Mouse (Mus musculus) forebrain, embryonic 11.5 days (tissue): ENCODE results near the gene Slc35f3. TPM values are rescaled to one million over a fixed set of nuclear protein-coding genes. Genes with fewer than 3 reads are reported as not detected.

Experiments
- ATAC-seq: fragments of 200-750 bp; cut with Nextera tagmentation; replicated peaks from 2 replicates; pipeline ENCODE4 v1.8.0; 2017; ENCODE audit warnings: moderate TSS enrichment; ENCODE audit not compliant: low FRiP score
- DNase-seq: peaks from one replicate; pipeline ENCODE4 v3.0.0-alpha.2; 2017; ENCODE audit warnings: low spot score
- H3K27ac ChIP-seq: fragments of 300-500 bp; sonication (generic); 2 replicates; pipeline ENCODE4 v1.5.1; 2014; ENCODE audit warnings: low read depth, low read length
- H3K27me3 ChIP-seq: fragments of 300-500 bp; sonication (generic); 2 replicates; pipeline ENCODE4 v1.6.1; 2014; ENCODE audit warnings: mild to moderate bottlenecking, low read length, mixed read lengths; ENCODE audit not compliant: control insufficient read depth, insufficient read depth
- H3K36me3 ChIP-seq: fragments of 300-500 bp; sonication (generic); 2 replicates; pipeline ENCODE4 v1.6.1; 2014; ENCODE audit warnings: mild to moderate bottlenecking, low read length, moderate library complexity, mixed read lengths; ENCODE audit not compliant: control insufficient read depth, insufficient read depth
- H3K4me1 ChIP-seq: fragments of 300-500 bp; sonication (generic); replicated peaks from 2 replicates; pipeline ENCODE4 v1.6.1; 2014; ENCODE audit warnings: low read length, mixed read lengths; ENCODE audit not compliant: control insufficient read depth, insufficient read depth
- H3K4me2 ChIP-seq: fragments of 300-500 bp; sonication (generic); 2 replicates; pipeline ENCODE4 v1.6.1; 2014; ENCODE audit warnings: low read depth, mild to moderate bottlenecking, low read length, moderate library complexity, mixed read lengths; ENCODE audit not compliant: severe bottlenecking
- H3K4me3 ChIP-seq: fragments of 300-500 bp; sonication (generic); 2 replicates; pipeline ENCODE4 v1.5.1; 2014; ENCODE audit warnings: low read depth, low read length
- H3K9ac ChIP-seq: fragments of 300-500 bp; sonication (generic); 2 replicates; pipeline ENCODE4 v1.6.1; 2014; ENCODE audit warnings: low read length
- H3K9me3 ChIP-seq: fragments of 300-500 bp; sonication (generic); 2 replicates; pipeline ENCODE4 v1.6.1; 2016; ENCODE audit warnings: low read length, mixed read lengths; ENCODE audit not compliant: control insufficient read depth
- WGBS: fragments of 180-500 bp; shearing (Covaris S2); extraction: QIAGEN DNeasy Blood & Tissue Kit; methylation state at CpG from one replicate; pipeline ENCODE4 v1.1.7; 2014; 5-methylcytosine and 5-hydroxymethylcytosine counted together
- polyA plus RNA-seq: library from polyadenylated mRNA; unstranded; fragments of >200 nt; fragmentation: Nextera tagmentation; extraction: Ambion mirVana; gene quantifications from 2 replicates; pipeline ENCODE4 v1.2.1, GENCODE M21; 2014

The Slc35f3 gene
- polyA plus RNA-seq, 1 experiment from 2014 or later: not detected

DNA sequence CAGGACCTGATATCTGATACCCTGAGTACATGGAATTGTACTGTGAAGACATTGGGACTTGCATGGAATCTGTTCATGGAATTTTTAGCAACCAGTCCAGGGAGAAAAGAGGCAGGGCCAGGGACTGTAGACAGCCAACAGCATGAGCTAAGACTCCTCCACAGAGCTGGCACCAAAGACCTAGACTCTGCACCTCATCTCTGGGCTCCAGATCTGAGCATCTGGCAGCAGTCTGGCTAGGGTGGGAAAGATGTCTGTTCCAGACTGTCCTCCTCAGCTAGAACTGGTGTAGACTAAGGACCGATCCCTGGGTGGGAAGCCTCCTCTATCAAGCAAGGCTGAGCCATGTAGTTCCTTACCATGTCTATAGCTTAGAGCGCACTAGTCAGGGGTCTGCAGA, 25.9 kb upstream of the Slc35f3 start:
- H3K4me2 ChIP-seq: no peak overlapping the region
- 95% methylated on average over 2 of the region's 2 CpGs for WGBS

DNA sequence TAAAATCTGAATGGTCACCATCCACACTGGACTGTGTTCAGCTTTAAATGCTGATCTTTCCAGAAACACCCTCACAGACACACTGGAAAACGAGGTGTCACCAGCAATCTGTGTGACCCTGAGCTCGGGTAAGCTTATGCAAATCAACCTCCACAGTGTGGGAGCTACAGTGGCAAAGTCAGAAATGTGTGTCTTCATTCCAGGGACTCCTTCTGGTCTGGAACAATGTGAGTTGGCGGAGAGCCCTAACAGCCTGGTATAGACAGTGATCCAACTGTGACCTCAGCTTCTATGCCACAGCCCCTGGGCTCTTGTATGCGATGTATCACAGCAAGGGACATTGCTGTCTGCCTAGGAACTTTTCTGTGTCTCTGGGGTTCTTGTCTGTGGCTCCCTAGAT, 25.3 kb upstream of the Slc35f3 start:
- no peak overlapping the region for H3K4me3 ChIP-seq
- H3K27ac ChIP-seq: no peak overlapping the region
- H3K27me3 ChIP-seq: no peaks in the 10 kb centered on the region
- ATAC-seq (no peak), DNase-seq (no peak)
- H3K36me3 ChIP-seq: no peaks in the 10 kb centered on the region
- WGBS: 74% methylated on average over 4 of the region's 4 CpGs
- no peak overlapping the region for H3K9ac ChIP-seq
- H3K4me1 ChIP-seq: no peaks in the 10 kb centered on the region
- H3K9me3 ChIP-seq: no peaks in the 10 kb centered on the region
- H3K4me2 ChIP-seq: no peak overlapping the region

More for the DNA sequence above, 25.9 kb upstream of the Slc35f3 start:
- H3K9me3 ChIP-seq: no peaks in the 10 kb centered on the region
- DNase-seq (no peak), ATAC-seq (no peak)
- H3K9ac ChIP-seq: no peak overlapping the region
- no peak overlapping the region for H3K27ac ChIP-seq
- H3K36me3 ChIP-seq: no peaks in the 10 kb centered on the region
- no peaks in the 10 kb centered on the region for H3K4me1 ChIP-seq
- H3K27me3 ChIP-seq: no peaks in the 10 kb centered on the region
- H3K4me3 ChIP-seq: no peak overlapping the region

DNA sequence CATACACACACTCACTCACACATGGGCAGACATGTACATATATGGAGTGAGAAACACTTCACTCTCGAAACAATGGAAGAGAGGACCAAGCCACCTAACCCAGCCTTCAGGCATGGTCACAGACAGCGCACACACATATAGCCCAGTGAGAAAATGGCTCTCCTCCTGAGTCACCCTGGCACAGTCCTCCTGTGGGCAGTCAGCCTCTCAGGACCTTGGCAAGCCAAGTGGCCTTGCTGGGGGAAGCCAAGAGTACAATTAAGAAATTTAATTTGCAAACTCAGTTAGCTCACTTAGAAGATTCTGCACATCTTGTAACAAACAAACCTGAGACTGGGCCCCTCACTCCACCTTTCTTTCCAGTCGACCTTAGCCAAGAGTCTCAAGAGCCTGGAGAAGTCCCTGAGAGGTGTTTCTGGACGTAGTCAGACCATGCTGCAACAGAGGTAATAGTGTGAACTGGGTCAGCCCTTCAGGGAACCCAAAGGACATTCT, 23.4 kb upstream of the Slc35f3 start:
- Histone ChIP-seq H3K4me3 (no peak overlapping the region), H3K4me2 (no peak overlapping the region), H3K27ac (no peak overlapping the region), H3K9me3 (no peaks in the 10 kb centered on the region), H3K36me3 (no peaks in the 10 kb centered on the region), H3K9ac (no peak overlapping the region), H3K4me1 (no peaks in the 10 kb centered on the region), H3K27me3 (no peaks in the 10 kb centered on the region)
- WGBS: 71% methylated on average over 4 of the region's 4 CpGs
- no peak for ATAC-seq
- DNase-seq: no peak

DNA sequence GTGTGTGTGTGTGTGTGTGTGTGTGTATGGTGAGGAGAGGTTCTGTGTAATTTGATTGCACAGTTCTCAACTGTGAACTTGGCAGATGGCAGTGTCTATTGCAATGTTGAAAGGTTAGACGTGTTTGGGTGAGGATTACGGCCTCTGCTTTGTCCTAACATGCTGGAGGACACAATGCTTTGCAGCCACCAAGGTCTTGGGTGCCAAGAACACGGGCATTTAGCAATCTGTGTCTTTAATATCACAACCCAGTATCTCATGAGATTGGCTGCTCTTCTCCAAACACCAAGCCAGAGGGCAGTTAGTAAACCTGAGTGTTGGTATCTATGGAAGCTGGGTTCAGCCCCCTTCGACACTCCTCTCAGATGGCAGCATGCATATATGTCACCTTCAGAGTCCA, 22.5 kb upstream of the Slc35f3 start:
- WGBS: 76% methylated on average over 4 of the region's 4 CpGs
- DNase-seq: no peak
- H3K4me1 ChIP-seq: no peaks in the 10 kb centered on the region
- H3K9ac ChIP-seq: no peak overlapping the region
- no peaks in the 10 kb centered on the region for H3K36me3 ChIP-seq
- no peak overlapping the region for H3K27ac ChIP-seq
- H3K4me3 ChIP-seq: no peak overlapping the region
- no peak overlapping the region for H3K4me2 ChIP-seq
- no peak for ATAC-seq
- no peaks in the 10 kb centered on the region for H3K27me3 ChIP-seq
- H3K9me3 ChIP-seq: no peaks in the 10 kb centered on the region

DNA sequence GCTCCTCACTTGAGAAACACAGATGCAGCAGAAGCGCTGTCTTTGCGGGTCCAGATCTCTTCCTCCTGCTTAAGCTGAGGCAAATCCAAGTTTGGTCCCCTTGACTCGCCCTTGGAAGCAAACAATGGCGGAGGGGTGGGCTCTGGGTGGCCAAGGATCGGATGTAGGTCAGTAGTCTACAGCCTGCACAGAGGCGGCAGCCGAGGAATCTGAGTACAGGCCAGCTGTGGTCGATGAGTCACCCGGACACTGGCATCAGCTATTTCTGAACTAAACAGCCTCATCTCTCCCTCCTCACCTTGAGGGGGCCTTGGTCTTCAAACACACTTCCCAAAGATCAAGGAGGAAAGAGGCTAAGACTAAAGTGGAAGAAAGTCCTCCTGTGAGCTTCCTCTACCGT, 6.4 kb upstream of the Slc35f3 start:
- ATAC-seq (no peak), DNase-seq (no peak)
- Histone ChIP-seq H3K4me1 (no peaks in the 10 kb centered on the region), H3K9me3 (no peaks in the 10 kb centered on the region), H3K4me3 (no peak overlapping the region), H3K27ac (no peak overlapping the region), H3K27me3 (no peaks in the 10 kb centered on the region), H3K9ac (no peak overlapping the region), H3K36me3 (no peaks in the 10 kb centered on the region), H3K4me2 (no peak overlapping the region)
- 89% methylated on average over 10 of the region's 10 CpGs for WGBS

DNA sequence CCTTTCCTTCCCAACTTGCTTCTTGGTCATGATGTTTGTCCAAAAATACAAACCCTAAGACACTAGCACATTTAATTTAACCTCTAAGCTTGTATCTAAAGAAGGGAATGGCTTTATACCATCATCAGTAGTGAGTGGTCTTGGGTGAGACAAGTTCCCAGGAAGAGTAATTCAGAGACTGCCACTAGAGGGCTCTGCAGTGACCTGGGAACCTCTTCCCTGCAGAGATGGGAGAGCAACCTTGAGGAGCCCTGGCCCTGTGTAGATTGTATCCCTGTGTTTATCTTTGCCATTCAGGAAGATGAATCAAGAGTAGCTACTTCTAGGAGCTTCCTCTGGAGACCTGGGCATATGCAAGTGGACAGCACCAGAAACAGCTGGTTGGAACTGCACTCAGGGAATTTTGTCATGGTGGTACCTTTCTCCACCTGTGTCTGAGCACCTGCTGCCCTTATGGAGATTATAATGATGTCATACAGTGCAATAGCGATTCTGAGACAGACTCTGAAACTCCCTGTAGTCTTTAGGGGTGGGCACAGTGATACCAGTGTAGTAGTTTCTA, 993 bp upstream of the Slc35f3 start:
- Histone ChIP-seq H3K27ac (no peak overlapping the region), H3K4me3 (no peak overlapping the region), H3K9me3 (no peaks in the 10 kb centered on the region), H3K36me3 (no peaks in the 10 kb centered on the region), H3K4me2 (no peak overlapping the region), H3K9ac (no peak overlapping the region), H3K4me1 (peaks cover 2% of the 10 kb centered on the region; the same call in 1 of the 2 replicates), H3K27me3 (peaks cover 8% of the 10 kb centered on the region)
- WGBS: 36% methylated on average over 1 of the region's 1 CpGs
- ATAC-seq: peak; percentile 7; the same call in 1 of the 2 replicates
- DNase-seq: peak; percentile 63

DNA sequence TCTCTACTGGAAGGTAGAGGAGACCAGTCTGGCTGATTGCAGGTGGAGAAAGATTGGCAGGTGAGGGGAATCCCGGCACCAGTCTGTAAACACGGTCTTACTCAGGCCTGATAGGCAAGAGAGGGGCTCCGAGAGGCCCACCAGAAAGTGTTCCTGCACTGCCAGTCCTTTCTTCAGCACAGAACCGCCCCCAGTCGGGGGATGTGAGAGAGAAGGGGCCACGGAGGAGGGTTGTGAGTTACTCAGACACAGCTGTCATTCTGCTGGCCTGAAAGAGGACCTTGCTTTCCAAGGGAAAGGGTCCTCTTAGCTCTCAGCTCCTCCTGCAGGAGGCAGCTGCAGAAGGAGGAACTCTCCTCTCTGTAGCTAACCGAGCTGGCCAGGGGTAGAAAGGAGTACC, 975 bp downstream of the Slc35f3 start:
- Histone ChIP-seq H3K9ac (no peak overlapping the region), H3K9me3 (no peaks in the 10 kb centered on the region), H3K4me2 (no peak overlapping the region), H3K4me3 (no peak overlapping the region), H3K4me1 (peaks cover 2% of the 10 kb centered on the region; the same call in 1 of the 2 replicates), H3K27ac (no peak overlapping the region), H3K27me3 (peaks cover 8% of the 10 kb centered on the region), H3K36me3 (no peaks in the 10 kb centered on the region)
- DNase-seq (no peak), ATAC-seq (no peak)
- WGBS: 22% methylated on average over 7 of the region's 7 CpGs

DNA sequence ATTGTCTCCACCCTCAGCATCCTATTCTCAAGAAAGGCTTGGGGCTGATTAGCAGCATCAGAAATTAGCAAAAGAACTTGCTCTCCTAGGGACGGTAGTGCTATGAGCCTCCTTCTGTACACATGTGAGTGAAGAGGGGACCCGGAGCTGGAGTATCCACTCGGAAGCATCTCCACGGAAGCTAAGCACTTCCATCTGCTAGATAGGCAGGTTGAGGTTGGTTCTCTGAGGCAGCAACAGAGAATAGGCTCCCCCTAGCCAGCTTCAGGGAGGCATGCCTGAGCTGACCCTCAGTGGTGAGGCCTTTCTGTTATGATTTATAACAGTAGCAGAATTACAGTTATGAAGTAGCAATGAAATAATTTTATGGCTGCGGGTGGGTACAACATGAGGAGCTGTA, 2.0 kb downstream of the Slc35f3 start:
- no peak overlapping the region for H3K4me3 ChIP-seq
- H3K4me2 ChIP-seq: no peak overlapping the region
- peaks cover 2% of the 10 kb centered on the region; the same call in 1 of the 2 replicates for H3K4me1 ChIP-seq
- no peak overlapping the region for H3K9ac ChIP-seq
- H3K27ac ChIP-seq: no peak overlapping the region
- ATAC-seq: no peak
- no peak for DNase-seq
- WGBS: 90% methylated on average over 5 of the region's 5 CpGs
- H3K36me3 ChIP-seq: no peaks in the 10 kb centered on the region
- H3K27me3 ChIP-seq: peaks cover 8% of the 10 kb centered on the region
- H3K9me3 ChIP-seq: no peaks in the 10 kb centered on the region

DNA sequence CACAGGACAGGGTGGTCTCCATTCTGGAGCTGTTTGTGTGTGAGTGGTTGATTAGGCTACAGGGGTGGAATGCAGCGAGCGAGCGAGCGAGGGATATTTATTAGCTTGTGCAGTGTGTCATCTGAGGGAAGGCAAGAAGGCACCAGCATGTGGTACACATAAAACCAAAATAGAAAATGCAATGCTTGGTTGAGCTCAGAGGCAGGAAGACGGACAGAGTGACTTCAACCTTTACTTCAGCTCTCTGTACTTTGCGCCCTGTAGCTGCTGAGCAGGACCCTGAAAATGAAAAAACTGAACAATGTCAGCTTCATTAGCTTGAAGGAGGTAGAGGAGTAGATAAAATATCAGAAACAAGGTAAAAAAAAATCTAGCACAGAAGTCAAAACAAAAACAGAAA, 3.2 kb downstream of the Slc35f3 start:
- Histone ChIP-seq H3K27me3 (peaks cover 8% of the 10 kb centered on the region), H3K9ac (no peak overlapping the region), H3K9me3 (no peaks in the 10 kb centered on the region), H3K27ac (no peak overlapping the region), H3K4me2 (no peak overlapping the region), H3K4me1 (peaks cover 2% of the 10 kb centered on the region; the same call in 1 of the 2 replicates), H3K36me3 (no peaks in the 10 kb centered on the region), H3K4me3 (no peak overlapping the region)
- ATAC-seq: no peak
- 88% methylated on average over 6 of the region's 6 CpGs for WGBS
- no peak for DNase-seq
